Mouse (Mus musculus) brain, embryonic 14.5 days (tissue): ENCODE measurements around the gene Rin3. TPM values are rescaled to one million over a fixed set of nuclear protein-coding genes. Genes with fewer than 3 reads are reported as not detected.

ENCODE experiments used
- DNase-seq: peaks from one replicate; pipeline ENCODE4 v3.0.0-alpha.2; 2011; ENCODE audit warnings: low read depth
- CTCF ChIP-seq: fragments of 200-500 bp; IDR thresholded peaks from 2 replicates; pipeline ENCODE4 v1.5.1; 2012; ENCODE audit warnings: inconsistent platforms, mild to moderate bottlenecking, moderate library complexity, borderline replicate concordance; ENCODE audit not compliant: insufficient read depth, insufficient read length; ENCODE audit errors: extremely low read depth
- POLR2A ChIP-seq: fragments of 200-500 bp; IDR thresholded peaks from 2 replicates; pipeline ENCODE4 v1.6.1; 2012; ENCODE audit warnings: mild to moderate bottlenecking, inconsistent platforms, borderline replicate concordance; ENCODE audit not compliant: poor library complexity, insufficient read depth, insufficient read length, severe bottlenecking; ENCODE audit errors: extremely low read depth
- polyA plus RNA-seq: library from polyadenylated mRNA; depleted of rRNA; stranded (reverse); fragments of >200 nt; gene quantifications from 2 replicates; pipeline ENCODE4 v1.2.3, GENCODE M21; 2012

Rin3 gene
- polyA plus RNA-seq, 1 experiment: 4.2 TPM

DNA sequence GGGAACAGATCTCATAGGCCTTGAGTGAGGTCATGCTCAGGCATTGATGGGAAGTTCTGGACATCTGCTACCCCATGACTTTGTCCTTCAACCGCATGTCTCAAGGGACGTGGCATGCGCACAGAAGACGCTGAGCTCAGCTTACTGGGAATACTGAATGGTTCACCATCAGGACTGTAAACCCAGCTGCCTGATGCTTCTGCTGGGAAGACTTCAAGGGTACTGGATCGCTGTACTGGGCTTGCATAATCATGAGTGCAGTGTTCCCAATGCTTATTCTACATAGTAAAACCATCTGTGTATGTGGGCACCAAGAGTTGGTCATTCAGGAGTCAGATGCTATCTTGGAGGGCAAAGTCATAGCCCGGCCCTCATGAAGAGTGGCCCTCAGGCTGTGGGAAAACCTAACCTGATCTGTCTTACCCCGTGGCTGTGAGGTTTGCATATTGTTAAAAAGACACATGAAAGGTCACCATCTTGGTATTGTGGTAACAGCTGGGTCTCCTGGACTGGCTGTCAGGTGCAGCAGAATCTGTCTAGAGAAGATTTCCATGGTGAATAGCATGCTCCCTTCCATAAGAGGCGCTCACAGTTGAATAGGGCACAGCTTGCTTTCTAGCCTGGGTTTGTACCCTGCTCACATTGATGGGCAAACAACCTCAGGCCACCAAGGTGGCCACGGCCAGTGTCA is 83.4 kb downstream of the Rin3 start:
- TF ChIP-seq CTCF (no peak), POLR2A (no peak)
- no peak for DNase-seq

DNA sequence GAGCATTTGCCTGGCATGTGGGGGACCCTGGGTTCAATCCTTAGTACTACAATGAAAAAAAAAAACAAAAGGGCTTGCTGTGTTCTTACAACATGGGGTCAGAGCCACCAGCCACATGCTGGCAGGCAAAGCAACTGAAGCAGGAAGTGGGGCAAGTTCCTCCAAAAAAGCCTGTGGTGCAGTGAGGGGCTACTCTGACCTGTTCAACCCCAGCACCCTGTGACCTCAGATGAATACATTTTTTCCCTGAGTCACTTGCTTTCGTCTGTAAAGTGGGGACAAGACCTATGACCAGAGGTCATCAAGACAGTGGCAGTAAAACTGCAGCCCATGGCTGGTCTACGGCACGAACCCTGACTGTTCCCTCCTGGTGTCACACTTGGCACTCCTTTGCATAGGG is 84.2 kb downstream of the Rin3 start:
- DNase-seq: no peak
- no peak for TF ChIP-seq POLR2A
- TF ChIP-seq CTCF: no peak

- no peak for DNase-seq
- no peak for TF ChIP-seq CTCF
- TF ChIP-seq POLR2A: no peak
Measured at GRCm38 (mm10) chr12:102368066-102368465, 85.2 kb downstream of the Rin3 start.

- DNase-seq: no peak
- TF ChIP-seq POLR2A (no peak), CTCF (no peak)
Measured at GRCm38 (mm10) chr12:102368556-102368955, 85.7 kb downstream of the Rin3 start.

GRCm38 (mm10) chr12:102369488-102370235 is 86.8 kb downstream of the Rin3 start:
- peak; percentile 26 for DNase-seq
- TF ChIP-seq CTCF (no peak), POLR2A (no peak)

DNA sequence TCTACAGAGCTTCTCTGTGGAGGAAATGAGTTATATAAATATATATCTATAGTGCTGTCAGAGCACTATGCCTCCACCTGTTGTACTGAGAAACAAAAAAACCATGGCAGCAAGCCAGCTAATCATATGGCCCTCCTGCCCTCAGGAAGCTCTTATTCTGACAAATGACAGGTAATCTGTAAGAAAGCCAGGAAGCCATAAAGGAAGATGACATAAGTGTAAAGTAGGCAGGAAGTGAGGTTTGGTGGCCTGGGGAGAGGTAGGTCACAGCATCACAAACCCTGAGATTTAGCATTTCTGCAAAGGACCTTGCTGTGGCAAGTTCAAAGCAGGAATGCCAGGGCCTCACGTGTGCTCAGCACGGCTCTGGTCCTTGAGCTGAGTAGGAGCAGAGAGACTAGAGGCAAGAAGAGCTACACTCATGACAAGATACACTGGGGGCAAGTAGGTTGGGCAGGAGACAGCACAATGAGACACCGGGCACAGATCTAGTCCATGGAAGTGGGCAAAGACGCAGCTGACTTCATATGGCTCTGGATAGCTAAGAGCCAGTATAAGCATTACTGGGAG is 88.2 kb downstream of the Rin3 start:
- no peak for TF ChIP-seq POLR2A
- TF ChIP-seq CTCF: no peak
- DNase-seq: no peak

DNA sequence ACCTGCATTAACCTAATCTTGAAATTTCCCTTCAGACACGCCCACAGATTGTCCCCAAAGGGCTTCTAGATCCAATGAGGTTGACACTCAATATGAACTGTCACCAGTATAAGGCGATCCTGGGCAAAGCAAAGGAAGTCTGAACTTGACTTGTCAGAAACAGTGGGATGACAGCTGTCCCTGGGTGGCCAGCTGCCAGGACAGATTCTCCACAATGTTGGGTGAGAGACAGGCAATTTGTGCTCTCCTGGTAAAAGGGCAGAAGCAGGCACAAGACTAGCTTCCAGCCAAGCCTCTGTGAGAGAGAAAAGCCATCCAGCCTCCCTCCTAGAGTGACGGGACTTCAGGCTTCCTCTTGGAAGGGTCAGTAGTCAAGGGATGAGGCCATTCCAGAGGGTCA is 89.5 kb downstream of the Rin3 start:
- peak; percentile 8 for DNase-seq

GRCm38 (mm10) chr12:102382180-102382579 is 99.3 kb downstream of the Rin3 start:
- DNase-seq: no peak
- TF ChIP-seq POLR2A (no peak), CTCF (no peak)

More for the DNA sequence above, 89.5 kb downstream of the Rin3 start:
- TF ChIP-seq POLR2A: no peak
- no peak for TF ChIP-seq CTCF

DNA sequence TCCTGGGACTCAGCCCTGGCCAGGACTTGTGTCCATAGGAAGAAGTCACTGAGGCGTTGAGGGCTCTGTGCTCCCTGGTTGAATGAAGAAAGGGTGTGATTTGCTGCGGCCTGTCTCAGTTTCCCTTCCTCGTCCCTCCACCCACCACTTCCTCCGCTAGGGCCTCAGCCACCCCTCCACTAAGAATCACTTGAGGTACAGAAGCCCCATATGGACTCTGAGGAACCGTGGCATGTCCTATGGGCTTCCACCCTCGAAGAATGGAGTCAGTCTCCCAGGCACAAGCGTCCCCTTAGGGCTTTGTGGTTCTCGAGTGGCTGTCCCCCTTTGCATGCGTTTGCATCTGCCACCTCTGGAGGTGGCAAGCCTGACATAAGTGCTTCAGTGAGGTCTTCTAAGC is 100.4 kb downstream of the Rin3 start:
- TF ChIP-seq CTCF (no peak), POLR2A (no peak)
- DNase-seq: no peak

GRCm38 (mm10) chr12:102384819-102385218 is 102.0 kb downstream of the Rin3 start:
- no peak for TF ChIP-seq POLR2A
- TF ChIP-seq CTCF: peak; percentile 78; the same call in 1 of the 2 replicates
- DNase-seq: peak; percentile 70

GRCm38 (mm10) chr12:102387219-102387917 is 104.5 kb downstream of the Rin3 start:
- peak; percentile 98 for TF ChIP-seq CTCF
- TF ChIP-seq POLR2A: no peak
- peak; percentile 88 for DNase-seq

DNA sequence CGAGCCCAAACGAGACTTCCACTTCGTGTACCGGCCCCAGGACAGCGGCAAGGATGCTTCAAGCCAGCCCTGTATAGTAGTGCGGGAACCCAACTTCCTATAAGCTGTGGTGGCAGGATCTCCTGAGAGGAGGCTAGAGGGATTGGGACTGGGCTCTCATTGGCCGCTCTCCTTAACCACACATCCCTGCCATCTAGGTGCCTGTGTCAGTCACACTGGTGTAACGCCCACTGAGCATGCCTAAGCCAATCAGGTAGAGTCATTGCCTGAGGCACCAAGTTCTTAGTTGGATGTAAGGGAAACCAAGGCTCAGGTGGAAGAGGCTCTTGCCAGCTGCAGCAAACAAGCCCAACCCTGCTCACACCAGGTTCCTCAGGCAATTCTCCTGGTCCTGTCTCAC is 107.2 kb downstream of the Rin3 start:
- DNase-seq: peak; percentile 11
- no peak for TF ChIP-seq CTCF
- TF ChIP-seq POLR2A: no peak
